Mouse (Mus musculus): ENCODE measurements at regions not wholly inside any gene's neighbourhood (a gene's known extent, or its start where the extent isn't known, plus 50 kb on each side); places are given as distances from the start of the nearest gene placed in this dataset.

- no peak overlapping the region for H3K4me2 ChIP-seq (replicated peaks; ENCODE audit: low read depth)
- 66% methylated on average over 14 of the region's 14 CpGs for WGBS
- no peak overlapping the region for H3K4me3 ChIP-seq (ENCODE audit: low read depth, low read length)
- no peaks in the 10 kb centered on the region for H3K9me3 ChIP-seq (ENCODE audit: control insufficient read depth, low read length)
- no peak for DNase-seq (ENCODE audit: low spot score)
- peak; percentile 47 for ATAC-seq (ENCODE audit: low FRiP score, low TSS enrichment)
- H3K36me3 ChIP-seq (ENCODE audit: control insufficient read depth, insufficient read depth, low read length) = no peaks in the 10 kb centered on the region
- no peaks in the 10 kb centered on the region for H3K4me1 ChIP-seq (replicated peaks; ENCODE audit: control insufficient read depth, insufficient read depth)
- H3K27ac ChIP-seq (replicated peaks) = no peak overlapping the region
- H3K9ac ChIP-seq (ENCODE audit: low read length) = no peak overlapping the region
- no peaks in the 10 kb centered on the region for H3K27me3 ChIP-seq (ENCODE audit: control insufficient read depth, insufficient read depth, low read length)
- TF ChIP-seq CTCF (IDR thresholded peaks at IDR 0.05; ENCODE audit: low read depth) (no peak), EP300 (optimal IDR thresholded peaks at IDR 0.05) (no peak)
These were observed 52.0 kb upstream of the Dusp5 start for GRCm38 (mm10) chr19:53476768-53477547.

- DNase-seq (ENCODE audit: low spot score) (no peak), ATAC-seq (ENCODE audit: low FRiP score, low TSS enrichment) (no peak)
- no peaks in the 10 kb centered on the region for H3K4me1 ChIP-seq (replicated peaks; ENCODE audit: control insufficient read depth, insufficient read depth)
- no peak overlapping the region for H3K4me3 ChIP-seq (ENCODE audit: low read depth, low read length)
- WGBS = 49% methylated on average over 7 of the region's 7 CpGs
- H3K9ac ChIP-seq (ENCODE audit: low read length) = no peak overlapping the region
- no peaks in the 10 kb centered on the region for H3K9me3 ChIP-seq (ENCODE audit: control insufficient read depth, low read length)
- TF ChIP-seq EP300 (optimal IDR thresholded peaks at IDR 0.05) = no peak
- H3K36me3 ChIP-seq (ENCODE audit: control insufficient read depth, insufficient read depth, low read length) = no peaks in the 10 kb centered on the region
- H3K27me3 ChIP-seq (ENCODE audit: control insufficient read depth, insufficient read depth, low read length) = no peaks in the 10 kb centered on the region
- H3K4me2 ChIP-seq (replicated peaks; ENCODE audit: low read depth) = no peak overlapping the region
- no peak overlapping the region for H3K27ac ChIP-seq (replicated peaks)
These were observed 59.7 kb upstream of the Dusp5 start for GRCm38 (mm10) chr19:53469256-53469655.

- no peaks in the 10 kb centered on the region for H3K36me3 ChIP-seq (ENCODE audit: control insufficient read depth, insufficient read depth, low read length)
- no peaks in the 10 kb centered on the region; the same call in 1 of the 2 replicates for H3K4me1 ChIP-seq (replicated peaks; ENCODE audit: control insufficient read depth, insufficient read depth)
- no peak overlapping the region for H3K9ac ChIP-seq (ENCODE audit: low read length)
- WGBS = 68% methylated on average over 5 of the region's 5 CpGs
- no peaks in the 10 kb centered on the region for H3K9me3 ChIP-seq (ENCODE audit: control insufficient read depth, low read length)
- H3K4me3 ChIP-seq (ENCODE audit: low read depth, low read length) = no peak overlapping the region
- no peaks in the 10 kb centered on the region for H3K27me3 ChIP-seq (ENCODE audit: control insufficient read depth, insufficient read depth, low read length)
- H3K27ac ChIP-seq (replicated peaks) = no peak overlapping the region
- TF ChIP-seq EP300 (optimal IDR thresholded peaks at IDR 0.05) (no peak), CTCF (IDR thresholded peaks at IDR 0.05; ENCODE audit: low read depth) (no peak)
- no peak overlapping the region for H3K4me2 ChIP-seq (replicated peaks; ENCODE audit: low read depth)
- ATAC-seq (ENCODE audit: low FRiP score, low TSS enrichment) (peak; percentile 39; the same call in 1 of the 2 replicates), DNase-seq (ENCODE audit: low spot score) (no peak)
These were observed 64.2 kb upstream of the Dusp5 start for GRCm38 (mm10) chr19:53464681-53465080.

- Histone ChIP-seq H3K4me3 (ENCODE audit: low read depth, low read length) (no peak overlapping the region), H3K4me2 (replicated peaks; ENCODE audit: low read depth) (no peak overlapping the region), H3K9me3 (ENCODE audit: control insufficient read depth, low read length) (no peaks in the 10 kb centered on the region), H3K9ac (ENCODE audit: low read length) (no peak overlapping the region), H3K27ac (replicated peaks) (no peak overlapping the region), H3K36me3 (ENCODE audit: control insufficient read depth, insufficient read depth, low read length) (no peaks in the 10 kb centered on the region), H3K27me3 (ENCODE audit: control insufficient read depth, insufficient read depth, low read length) (no peaks in the 10 kb centered on the region), H3K4me1 (replicated peaks; ENCODE audit: control insufficient read depth, insufficient read depth) (peaks cover under 1% of the 10 kb centered on the region; the same call in 1 of the 2 replicates)
- DNase-seq (ENCODE audit: low spot score) (no peak), ATAC-seq (ENCODE audit: low FRiP score, low TSS enrichment) (no peak)
- no peak for TF ChIP-seq EP300 (optimal IDR thresholded peaks at IDR 0.05)
- no peak for TF ChIP-seq CTCF (IDR thresholded peaks at IDR 0.05; ENCODE audit: low read depth)
- WGBS = 60% methylated on average over 3 of the region's 3 CpGs
These were observed 64.8 kb upstream of the Dusp5 start for GRCm38 (mm10) chr19:53464135-53464534.

GRCm38 (mm10) chr19:53461025-53462015 is 67.6 kb upstream of the Dusp5 start:
- peak overlapping the region; percentile 4; the same call in 1 of the 2 replicates for H3K9ac ChIP-seq (ENCODE audit: low read length)
- peak overlapping the region; percentile 87 for H3K27ac ChIP-seq (replicated peaks)
- DNase-seq (ENCODE audit: low spot score) = peak; percentile 66
- H3K4me1 ChIP-seq (replicated peaks; ENCODE audit: control insufficient read depth, insufficient read depth) = peaks cover 5% of the 10 kb centered on the region; the same call in 1 of the 2 replicates
- peak; percentile 79 for ATAC-seq (ENCODE audit: low FRiP score, low TSS enrichment)
- H3K27me3 ChIP-seq (ENCODE audit: control insufficient read depth, insufficient read depth, low read length) = no peaks in the 10 kb centered on the region
- WGBS = 48% methylated on average over 17 of the region's 17 CpGs
- no peak overlapping the region for H3K4me3 ChIP-seq (ENCODE audit: low read depth, low read length)
- no peak for TF ChIP-seq EP300 (optimal IDR thresholded peaks at IDR 0.05)
- TF ChIP-seq CTCF (IDR thresholded peaks at IDR 0.05; ENCODE audit: low read depth) = 0 out of 2 replicates have a peak, but pooled peaks have one; percentile 12
- no peaks in the 10 kb centered on the region for H3K9me3 ChIP-seq (ENCODE audit: control insufficient read depth, low read length)
- H3K4me2 ChIP-seq (replicated peaks; ENCODE audit: low read depth) = peak overlapping the region; percentile 40; the same call in 1 of the 2 replicates
- no peaks in the 10 kb centered on the region for H3K36me3 ChIP-seq (ENCODE audit: control insufficient read depth, insufficient read depth, low read length)
